Mouse (Mus musculus): ENCODE data around the gene Pcid2.
"Not testable (repeated sequence)": the region's sequence is repeated elsewhere in the genome, so short reads cannot be mapped to it uniquely, and the experiment has no call there.

The Pcid2 gene

GRCm38 (mm10) chr8:13077542-13077941, 27.7 kb downstream of the Pcid2 start:
- no peak for DNase-seq (ENCODE audit: low spot score in 2 of 2)

- DNase-seq (ENCODE audit: low spot score in 2 of 2), result not testable (repeated sequence)
Measured at GRCm38 (mm10) chr8:13075579-13075978, 29.7 kb downstream of the Pcid2 start.

DNA sequence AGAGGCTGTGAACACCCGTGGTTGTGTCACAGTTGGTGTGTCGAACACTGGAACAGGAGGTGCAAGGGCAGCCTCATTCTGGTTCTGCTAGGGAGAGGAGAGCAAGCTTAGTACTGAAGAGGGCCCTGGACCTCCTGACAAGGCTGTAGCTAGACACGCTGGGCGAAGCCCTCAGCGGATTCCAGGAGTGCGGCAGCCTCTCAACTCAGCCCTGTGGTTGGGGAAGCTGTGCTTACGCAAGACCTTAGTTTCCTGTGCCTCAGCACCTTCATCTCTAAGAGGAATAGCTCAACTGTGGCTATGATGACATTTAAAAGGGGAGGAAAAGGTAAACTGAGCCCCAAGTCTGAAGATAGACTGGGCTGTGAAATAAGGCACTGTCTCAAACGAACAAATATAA, 30.2 kb downstream of the Pcid2 start:
- DNase-seq (ENCODE audit: low spot score in 2 of 2), result peak in 1 of 2 experiments; percentile 19

DNA sequence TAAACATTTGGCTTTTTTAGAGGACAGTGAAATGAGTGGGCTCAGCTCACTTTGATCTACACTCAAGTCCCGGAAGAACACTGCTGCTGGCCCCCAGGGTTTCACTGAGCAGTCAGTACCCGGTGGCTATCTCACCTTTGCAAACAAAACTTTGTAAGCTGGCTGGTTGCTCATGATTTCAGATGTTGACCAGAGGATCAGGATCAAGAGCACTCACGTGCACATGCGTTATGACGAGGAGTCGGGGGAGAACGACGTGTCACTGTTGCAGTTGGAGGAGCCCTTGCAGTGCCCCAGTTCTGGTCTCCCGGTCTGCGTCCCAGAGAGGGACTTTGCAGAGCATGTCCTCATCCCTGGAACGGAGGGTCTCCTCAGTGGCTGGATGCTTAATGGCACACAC, 32.0 kb downstream of the Pcid2 start:
- DNase-seq (ENCODE audit: low spot score in 2 of 2), result no peak

- no peak for DNase-seq (ENCODE audit: low spot score in 2 of 2)
Measured at GRCm38 (mm10) chr8:13063112-13063511, 42.1 kb downstream of the Pcid2 start.

GRCm38 (mm10) chr8:13060441-13061150, 44.7 kb downstream of the Pcid2 start, which contains the start of gene Proz:
Gene Proz, plus strand, starts transcription at chr8:13060914.
- no peak for DNase-seq (ENCODE audit: low spot score in 2 of 2)

DNA sequence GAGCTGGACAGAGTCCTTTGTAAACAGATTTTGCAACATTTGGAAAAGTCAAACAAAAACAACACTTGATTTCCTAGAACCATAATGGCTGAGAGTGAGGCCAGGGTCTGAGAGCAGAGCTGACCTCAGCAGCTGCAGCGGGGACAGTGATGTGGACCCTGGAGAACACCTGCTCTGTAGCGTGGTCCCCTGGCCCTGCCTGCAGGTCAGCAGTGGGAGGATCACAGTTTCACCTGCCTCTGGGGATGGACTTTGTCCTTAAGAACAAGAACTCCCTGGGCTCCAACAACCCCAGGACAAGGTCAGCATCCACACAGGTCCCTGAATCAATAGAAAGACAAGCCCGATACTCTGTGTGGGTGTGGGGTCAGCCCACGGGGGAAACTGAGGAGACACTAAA, 47.9 kb downstream of the Pcid2 start:
- DNase-seq (ENCODE audit: low spot score in 2 of 2), result no peak

DNA sequence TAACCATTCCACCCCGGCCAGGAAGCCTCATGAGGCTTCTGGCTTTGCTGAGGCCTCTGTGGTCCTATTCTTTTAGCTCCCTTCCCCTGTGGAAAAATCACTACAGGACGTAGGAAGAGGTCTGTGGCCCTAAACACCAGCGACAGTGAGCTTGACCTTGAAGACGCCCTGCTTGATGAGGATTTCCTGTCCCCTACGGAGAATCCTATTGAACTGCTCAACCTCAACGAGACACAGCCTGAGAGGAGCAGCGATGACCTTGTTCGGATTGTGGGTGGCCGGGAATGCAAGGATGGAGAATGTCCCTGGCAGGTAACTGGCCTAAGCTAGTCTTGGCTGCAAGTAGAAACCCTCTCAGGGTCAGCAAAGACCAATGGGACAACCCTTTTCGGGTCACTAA, 54.7 kb downstream of the Pcid2 start:
- no peak for DNase-seq (ENCODE audit: low spot score in 2 of 2)

- no peak for DNase-seq (ENCODE audit: low spot score in 2 of 2)
Measured at GRCm38 (mm10) chr8:13047652-13048051, 57.6 kb downstream of the Pcid2 start.

GRCm38 (mm10) chr8:13041459-13041858, 63.8 kb downstream of the Pcid2 start:
- DNase-seq (ENCODE audit: low spot score in 2 of 2), result no peak

- DNase-seq (ENCODE audit: low spot score in 2 of 2), result no peak
Measured at GRCm38 (mm10) chr8:13039054-13039453, 66.2 kb downstream of the Pcid2 start.

- DNase-seq (ENCODE audit: low spot score in 2 of 2), result no peak
Measured at GRCm38 (mm10) chr8:13037569-13037968, 67.7 kb downstream of the Pcid2 start.

GRCm38 (mm10) chr8:13037015-13037414, 68.2 kb downstream of the Pcid2 start, which contains the start of gene F10:
Gene F10, plus strand, starts transcription at chr8:13037308.
- DNase-seq (ENCODE audit: low spot score in 2 of 2), result no peak

GRCm38 (mm10) chr8:13036346-13036812, 68.9 kb downstream of the Pcid2 start:
- no peak for DNase-seq (ENCODE audit: low spot score in 2 of 2)

GRCm38 (mm10) chr8:13028482-13028881, 76.8 kb downstream of the Pcid2 start:
- no peak for DNase-seq (ENCODE audit: low spot score in 2 of 2)

- DNase-seq (ENCODE audit: low spot score in 2 of 2), result no peak
Measured at GRCm38 (mm10) chr8:13027615-13028014, 77.6 kb downstream of the Pcid2 start.
